Mouse (Mus musculus) kidney, embryonic 14.5 days (tissue): ENCODE data around the gene Gm1113. TPM values are rescaled to one million over a fixed set of nuclear protein-coding genes. Genes with fewer than 3 reads are reported as not detected.
A peak's percentile ranks its signal among the peaks of the same experiment; 100 is the strongest.

ENCODE experiments used
- ATAC-seq: fragments of 200-750 bp; cut with Nextera tagmentation; 2 replicates; pipeline ENCODE4 v1.8.0; 2017; ENCODE audit warnings: moderate number of reproducible peaks, mild to moderate bottlenecking, moderate TSS enrichment, moderate library complexity; ENCODE audit not compliant: low FRiP score, low TSS enrichment
- H3K27ac ChIP-seq: fragments of 300-500 bp; sonication (generic); 2 replicates; pipeline ENCODE4 v1.5.1; 2014; ENCODE audit warnings: low read depth, mild to moderate bottlenecking, low read length, moderate library complexity, mixed read lengths
- H3K27me3 ChIP-seq: fragments of 300-500 bp; sonication (generic); 2 replicates; pipeline ENCODE4 v1.6.1; 2014; ENCODE audit warnings: mild to moderate bottlenecking, low read length; ENCODE audit not compliant: control insufficient read depth, insufficient read depth
- H3K36me3 ChIP-seq: fragments of 300-500 bp; sonication (generic); 2 replicates; pipeline ENCODE4 v1.6.1; 2014; ENCODE audit warnings: low read length, mixed read lengths; ENCODE audit not compliant: control insufficient read depth, insufficient read depth
- H3K4me1 ChIP-seq: fragments of 300-500 bp; sonication (generic); 2 replicates; pipeline ENCODE4 v1.6.1; 2014; ENCODE audit warnings: low read length, mixed read lengths; ENCODE audit not compliant: control insufficient read depth, insufficient read depth
- H3K4me2 ChIP-seq: fragments of 300-500 bp; sonication (generic); replicated peaks from 2 replicates; pipeline ENCODE4 v1.6.1; 2014; ENCODE audit warnings: low read depth, mild to moderate bottlenecking, low read length
- H3K4me3 ChIP-seq: fragments of 300-500 bp; sonication (generic); 2 replicates; pipeline ENCODE4 v1.5.1; 2014; ENCODE audit warnings: mild to moderate bottlenecking, low read length
- H3K9ac ChIP-seq: fragments of 300-500 bp; sonication (generic); 2 replicates; pipeline ENCODE4 v1.6.1; 2014; ENCODE audit warnings: low read depth, mild to moderate bottlenecking, low read length, moderate library complexity
- H3K9me3 ChIP-seq: fragments of 300-500 bp; sonication (generic); 2 replicates; pipeline ENCODE4 v1.6.1; 2016; ENCODE audit warnings: low read length; ENCODE audit not compliant: control insufficient read depth
- WGBS: fragments of 180-500 bp; shearing (Covaris S2); extraction: QIAGEN DNeasy Blood & Tissue Kit; methylation state at CpG from one replicate; pipeline ENCODE4 v1.1.7; 2014; 5-methylcytosine and 5-hydroxymethylcytosine counted together
- polyA plus RNA-seq: library from polyadenylated mRNA; unstranded; fragments of >200 nt; fragmentation: Nextera tagmentation; extraction: Ambion mirVana; gene quantifications from 2 replicates; pipeline ENCODE4 v1.2.1, GENCODE M21; 2014

The Gm1113 gene
- polyA plus RNA-seq, 1 experiment from 2014 or later, result not detected

- Histone ChIP-seq H3K4me2 (no peak overlapping the region), H3K9me3 (no peaks in the 10 kb centered on the region), H3K9ac (no peak overlapping the region), H3K27me3 (no peaks in the 10 kb centered on the region), H3K27ac (no peak overlapping the region), H3K4me3 (no peak overlapping the region), H3K36me3 (peaks cover 16% of the 10 kb centered on the region; the same call in 1 of the 2 replicates), H3K4me1 (no peaks in the 10 kb centered on the region)
- 37% methylated on average over 7 of the region's 7 CpGs for WGBS
- peak; percentile 84; the same call in 1 of the 2 replicates for ATAC-seq
Observed at GRCm38 (mm10) chr9:35493033-35493732, 24.9 kb downstream of the Gm1113 start.

GRCm38 (mm10) chr9:35491109-35491866, 26.8 kb downstream of the Gm1113 start:
- H3K36me3 ChIP-seq, result peaks cover 22% of the 10 kb centered on the region; the same call in 1 of the 2 replicates
- no peak overlapping the region for H3K9ac ChIP-seq
- ATAC-seq, result no peak
- no peak overlapping the region for H3K4me3 ChIP-seq
- no peaks in the 10 kb centered on the region for H3K4me1 ChIP-seq
- H3K9me3 ChIP-seq, result no peaks in the 10 kb centered on the region
- WGBS, result 65% methylated on average over 11 of the region's 11 CpGs
- no peaks in the 10 kb centered on the region for H3K27me3 ChIP-seq
- no peak overlapping the region for H3K4me2 ChIP-seq
- no peak overlapping the region for H3K27ac ChIP-seq

GRCm38 (mm10) chr9:35488496-35488895, 29.6 kb downstream of the Gm1113 start:
- Histone ChIP-seq H3K36me3 (peaks cover 25% of the 10 kb centered on the region; the same call in 1 of the 2 replicates), H3K27ac (no peak overlapping the region), H3K4me1 (no peaks in the 10 kb centered on the region), H3K4me2 (no peak overlapping the region), H3K4me3 (no peak overlapping the region), H3K9ac (no peak overlapping the region), H3K9me3 (no peaks in the 10 kb centered on the region), H3K27me3 (no peaks in the 10 kb centered on the region)
- 78% methylated on average over 4 of the region's 4 CpGs for WGBS
- ATAC-seq, result no peak

GRCm38 (mm10) chr9:35486616-35487015, 31.5 kb downstream of the Gm1113 start:
- Histone ChIP-seq H3K36me3 (peaks cover 23% of the 10 kb centered on the region; the same call in 1 of the 2 replicates), H3K27me3 (no peaks in the 10 kb centered on the region), H3K27ac (no peak overlapping the region), H3K4me3 (no peak overlapping the region), H3K4me2 (no peak overlapping the region), H3K4me1 (no peaks in the 10 kb centered on the region), H3K9ac (no peak overlapping the region), H3K9me3 (no peaks in the 10 kb centered on the region)
- no peak for ATAC-seq
- WGBS, result 91% methylated on average over 13 of the region's 13 CpGs

- H3K36me3 ChIP-seq, result peaks cover 14% of the 10 kb centered on the region; the same call in 1 of the 2 replicates
- ATAC-seq, result no peak
Observed at GRCm38 (mm10) chr9:35483949-35484348, 34.1 kb downstream of the Gm1113 start.

DNA sequence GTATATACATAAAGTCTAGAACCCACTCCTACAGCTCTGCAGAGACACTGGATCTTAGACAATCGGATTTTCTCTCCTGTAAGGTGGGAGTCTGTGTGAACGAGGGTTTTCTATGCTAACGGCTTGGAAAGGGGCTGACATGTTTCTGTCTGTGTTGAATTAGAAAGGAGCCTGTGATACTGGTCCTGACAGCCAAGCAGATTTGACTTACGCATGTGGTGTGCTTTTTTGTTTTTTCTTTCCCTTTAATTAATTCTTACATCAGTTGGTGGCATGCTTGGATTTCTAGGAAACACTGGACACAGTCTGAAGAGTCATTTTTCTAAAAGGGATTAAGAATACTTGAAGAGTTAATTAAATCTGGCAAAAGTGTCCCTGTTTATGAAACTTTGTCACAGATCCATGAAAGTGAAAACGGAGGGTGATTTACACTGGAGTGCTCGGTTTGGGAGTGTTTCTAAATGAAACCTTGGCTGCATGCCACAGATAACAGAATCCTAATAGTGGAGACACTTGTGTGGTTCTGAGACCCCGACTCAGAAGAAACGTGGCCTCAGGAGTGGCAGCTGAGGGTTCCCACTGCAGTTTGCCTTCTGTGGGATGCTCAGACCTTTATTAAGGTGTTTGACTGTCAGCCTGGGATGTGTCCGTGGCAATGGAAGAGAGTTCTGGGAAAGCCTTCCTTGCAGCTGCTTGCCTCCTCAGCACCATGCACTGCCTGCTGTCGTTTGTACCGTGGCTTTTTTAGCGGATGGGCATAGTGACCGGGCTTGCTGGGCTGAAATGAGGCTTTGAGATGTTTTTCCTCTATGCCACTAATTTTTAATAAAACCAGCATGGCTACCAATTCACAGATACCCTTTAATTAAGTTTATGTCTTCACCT, 35.8 kb downstream of the Gm1113 start:
- ATAC-seq, result no peak

More at GRCm38 (mm10) chr9:35483949-35484348, 34.1 kb downstream of the Gm1113 start:
- H3K9me3 ChIP-seq, result no peaks in the 10 kb centered on the region
- 87% methylated on average over 3 of the region's 3 CpGs for WGBS
- no peak overlapping the region for H3K27ac ChIP-seq
- H3K4me3 ChIP-seq, result no peak overlapping the region
- no peak overlapping the region for H3K9ac ChIP-seq
- no peaks in the 10 kb centered on the region for H3K4me1 ChIP-seq
- no peaks in the 10 kb centered on the region for H3K27me3 ChIP-seq
- no peak overlapping the region for H3K4me2 ChIP-seq

GRCm38 (mm10) chr9:35479456-35479855, 38.6 kb downstream of the Gm1113 start:
- Histone ChIP-seq H3K4me2 (no peak overlapping the region), H3K9ac (no peak overlapping the region), H3K36me3 (peaks cover 18% of the 10 kb centered on the region; the same call in 1 of the 2 replicates), H3K4me1 (peaks cover under 1% of the 10 kb centered on the region; the same call in 1 of the 2 replicates), H3K27ac (no peak overlapping the region), H3K4me3 (no peak overlapping the region), H3K27me3 (no peaks in the 10 kb centered on the region), H3K9me3 (no peaks in the 10 kb centered on the region)
- no peak for ATAC-seq
- WGBS, result 91% methylated on average over 6 of the region's 6 CpGs

More for the DNA sequence above, 35.8 kb downstream of the Gm1113 start:
- 54% methylated on average over 13 of the region's 13 CpGs for WGBS
- Histone ChIP-seq H3K4me1 (no peaks in the 10 kb centered on the region), H3K27me3 (no peaks in the 10 kb centered on the region), H3K4me2 (no peak overlapping the region), H3K27ac (no peak overlapping the region), H3K9ac (no peak overlapping the region), H3K36me3 (peaks cover 14% of the 10 kb centered on the region; the same call in 1 of the 2 replicates), H3K9me3 (no peaks in the 10 kb centered on the region), H3K4me3 (no peak overlapping the region)

GRCm38 (mm10) chr9:35475394-35475793, 42.7 kb downstream of the Gm1113 start:
- no peak for ATAC-seq
- no peak overlapping the region for H3K9ac ChIP-seq
- H3K27ac ChIP-seq, result no peak overlapping the region
- no peaks in the 10 kb centered on the region for H3K9me3 ChIP-seq
- H3K27me3 ChIP-seq, result no peaks in the 10 kb centered on the region
- no peak overlapping the region for H3K4me2 ChIP-seq
- peaks cover 2% of the 10 kb centered on the region; the same call in 1 of the 2 replicates for H3K4me1 ChIP-seq
- no peak overlapping the region for H3K4me3 ChIP-seq
- WGBS, result 90% methylated on average over 7 of the region's 7 CpGs
- H3K36me3 ChIP-seq, result peaks cover 32% of the 10 kb centered on the region
